Mouse (Mus musculus): ENCODE results near the gene Ap1g2. TPM values are rescaled to one million over a fixed set of nuclear protein-coding genes. Genes with fewer than 3 reads are reported as not detected.

Gene Ap1g2
- polyA plus RNA-seq, 1 experiment from 2014 or later: 9.6 TPM

- Histone ChIP-seq H3K27me3 (ENCODE audit: insufficient read depth, low read length) (no peaks in the 10 kb centered on the region), H3K27ac (ENCODE audit: low read depth) (peak overlapping the region; percentile 19; the same call in 1 of the 2 replicates), H3K9ac (replicated peaks) (no peak overlapping the region), H3K36me3 (replicated peaks; ENCODE audit: insufficient read depth, low read length) (no peaks in the 10 kb centered on the region), H3K4me1 (ENCODE audit: insufficient read depth) (peaks cover 3% of the 10 kb centered on the region; the same call in 1 of the 2 replicates), H3K4me3 (ENCODE audit: low read depth, low read length) (no peak overlapping the region), H3K9me3 (ENCODE audit: low read length) (no peaks in the 10 kb centered on the region), H3K4me2 (ENCODE audit: low read depth, low read length) (no peak overlapping the region)
- DNase-seq: no peak
- no peak for TF ChIP-seq CTCF (IDR thresholded peaks at IDR 0.05; ENCODE audit: low read depth)
- TF ChIP-seq EP300 (IDR thresholded peaks at IDR 0.05; ENCODE audit: low read depth): no peak
- WGBS (ENCODE audit: insufficient replicate concordance): 55% methylated on average over 12 of the region's 12 CpGs
- peak; percentile 81 for ATAC-seq
Observed at GRCm38 (mm10) chr14:55146829-55147401, 40.5 kb upstream of the Ap1g2 start.

GRCm38 (mm10) chr14:55146324-55146723, 39.9 kb upstream of the Ap1g2 start:
- H3K27ac ChIP-seq (ENCODE audit: low read depth): 0 out of 2 replicates have a peak overlapping the region, but pooled peaks have one; percentile 2
- H3K4me3 ChIP-seq (ENCODE audit: low read depth, low read length): no peak overlapping the region
- H3K27me3 ChIP-seq (ENCODE audit: insufficient read depth, low read length): no peaks in the 10 kb centered on the region
- TF ChIP-seq CTCF (IDR thresholded peaks at IDR 0.05; ENCODE audit: low read depth) (no peak), EP300 (IDR thresholded peaks at IDR 0.05; ENCODE audit: low read depth) (no peak)
- ATAC-seq: no peak
- H3K36me3 ChIP-seq (replicated peaks; ENCODE audit: insufficient read depth, low read length): no peaks in the 10 kb centered on the region
- H3K9me3 ChIP-seq (ENCODE audit: low read length): no peaks in the 10 kb centered on the region
- H3K4me1 ChIP-seq (ENCODE audit: insufficient read depth): peaks cover 3% of the 10 kb centered on the region; the same call in 1 of the 2 replicates
- 71% methylated on average over 1 of the region's 1 CpGs for WGBS (ENCODE audit: insufficient replicate concordance)
- no peak overlapping the region for H3K4me2 ChIP-seq (ENCODE audit: low read depth, low read length)
- no peak overlapping the region for H3K9ac ChIP-seq (replicated peaks)
- no peak for DNase-seq

- WGBS (ENCODE audit: insufficient replicate concordance): 45% methylated on average over 7 of the region's 7 CpGs
- H3K9ac ChIP-seq (replicated peaks): no peak overlapping the region
- no peaks in the 10 kb centered on the region for H3K9me3 ChIP-seq (ENCODE audit: low read length)
- H3K4me2 ChIP-seq (ENCODE audit: low read depth, low read length): no peak overlapping the region
- no peak for TF ChIP-seq CTCF (IDR thresholded peaks at IDR 0.05; ENCODE audit: low read depth)
- TF ChIP-seq EP300 (IDR thresholded peaks at IDR 0.05; ENCODE audit: low read depth): no peak
- ATAC-seq: no peak
- no peak overlapping the region for H3K4me3 ChIP-seq (ENCODE audit: low read depth, low read length)
- no peaks in the 10 kb centered on the region for H3K4me1 ChIP-seq (ENCODE audit: insufficient read depth)
- H3K27me3 ChIP-seq (ENCODE audit: insufficient read depth, low read length): no peaks in the 10 kb centered on the region
- no peak for DNase-seq
- H3K36me3 ChIP-seq (replicated peaks; ENCODE audit: insufficient read depth, low read length): no peaks in the 10 kb centered on the region
- H3K27ac ChIP-seq (ENCODE audit: low read depth): no peak overlapping the region
Observed at GRCm38 (mm10) chr14:55139313-55139712, 32.9 kb upstream of the Ap1g2 start.

DNA sequence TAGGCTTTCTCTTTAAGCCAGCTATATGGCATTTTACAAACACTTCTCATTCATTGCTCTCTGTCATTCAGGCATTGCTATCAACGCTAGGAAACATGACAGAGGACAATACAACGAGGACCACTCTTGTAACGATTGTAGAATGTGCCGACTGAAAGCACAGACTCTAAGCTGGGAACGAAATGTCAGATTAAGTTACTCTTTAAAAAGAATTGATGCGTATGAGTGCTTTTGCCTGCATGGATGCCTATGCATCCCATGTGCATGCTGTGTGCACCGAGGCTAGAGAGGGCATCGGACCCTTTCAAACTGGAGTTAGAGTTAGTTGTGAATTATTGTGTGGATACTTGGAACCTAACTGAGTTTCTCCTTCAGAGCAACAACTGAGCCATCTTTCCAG, 29.3 kb upstream of the Ap1g2 start:
- Histone ChIP-seq H3K36me3 (replicated peaks; ENCODE audit: insufficient read depth, low read length) (no peaks in the 10 kb centered on the region), H3K27ac (ENCODE audit: low read depth) (no peak overlapping the region), H3K27me3 (ENCODE audit: insufficient read depth, low read length) (no peaks in the 10 kb centered on the region), H3K9me3 (ENCODE audit: low read length) (no peaks in the 10 kb centered on the region), H3K4me3 (ENCODE audit: low read depth, low read length) (no peak overlapping the region), H3K4me1 (ENCODE audit: insufficient read depth) (no peaks in the 10 kb centered on the region), H3K4me2 (ENCODE audit: low read depth, low read length) (no peak overlapping the region), H3K9ac (replicated peaks) (no peak overlapping the region)
- 76% methylated on average over 8 of the region's 8 CpGs for WGBS (ENCODE audit: insufficient replicate concordance)
- no peak for TF ChIP-seq EP300 (IDR thresholded peaks at IDR 0.05; ENCODE audit: low read depth)
- TF ChIP-seq CTCF (IDR thresholded peaks at IDR 0.05; ENCODE audit: low read depth): no peak
- no peak for ATAC-seq
- DNase-seq: no peak

GRCm38 (mm10) chr14:55126521-55126920, 20.1 kb upstream of the Ap1g2 start:
- Histone ChIP-seq H3K36me3 (replicated peaks; ENCODE audit: insufficient read depth, low read length) (no peaks in the 10 kb centered on the region), H3K4me1 (ENCODE audit: insufficient read depth) (no peaks in the 10 kb centered on the region), H3K27me3 (ENCODE audit: insufficient read depth, low read length) (0 out of 2 replicates have a peak, but pooled peaks cover 7% of the 10 kb centered on the region), H3K4me3 (ENCODE audit: low read depth, low read length) (no peak overlapping the region), H3K4me2 (ENCODE audit: low read depth, low read length) (no peak overlapping the region), H3K9me3 (ENCODE audit: low read length) (no peaks in the 10 kb centered on the region), H3K9ac (replicated peaks) (no peak overlapping the region), H3K27ac (ENCODE audit: low read depth) (no peak overlapping the region)
- DNase-seq: no peak
- WGBS (ENCODE audit: insufficient replicate concordance): 79% methylated on average over 7 of the region's 7 CpGs
- ATAC-seq: no peak
- TF ChIP-seq EP300 (IDR thresholded peaks at IDR 0.05; ENCODE audit: low read depth) (no peak), CTCF (IDR thresholded peaks at IDR 0.05; ENCODE audit: low read depth) (no peak)

GRCm38 (mm10) chr14:55125711-55126110, 19.3 kb upstream of the Ap1g2 start:
- Histone ChIP-seq H3K36me3 (replicated peaks; ENCODE audit: insufficient read depth, low read length) (no peaks in the 10 kb centered on the region), H3K4me2 (ENCODE audit: low read depth, low read length) (no peak overlapping the region), H3K27me3 (ENCODE audit: insufficient read depth, low read length) (0 out of 2 replicates have a peak, but pooled peaks cover 7% of the 10 kb centered on the region), H3K27ac (ENCODE audit: low read depth) (no peak overlapping the region), H3K9ac (replicated peaks) (no peak overlapping the region), H3K4me1 (ENCODE audit: insufficient read depth) (no peaks in the 10 kb centered on the region), H3K9me3 (ENCODE audit: low read length) (no peaks in the 10 kb centered on the region), H3K4me3 (ENCODE audit: low read depth, low read length) (no peak overlapping the region)
- 66% methylated on average over 5 of the region's 5 CpGs for WGBS (ENCODE audit: insufficient replicate concordance)
- DNase-seq (no peak), ATAC-seq (no peak)
- TF ChIP-seq EP300 (IDR thresholded peaks at IDR 0.05; ENCODE audit: low read depth) (no peak), CTCF (IDR thresholded peaks at IDR 0.05; ENCODE audit: low read depth) (no peak)
